Mouse (Mus musculus): ENCODE results near the gene Rab37.

Gene Rab37

DNA sequence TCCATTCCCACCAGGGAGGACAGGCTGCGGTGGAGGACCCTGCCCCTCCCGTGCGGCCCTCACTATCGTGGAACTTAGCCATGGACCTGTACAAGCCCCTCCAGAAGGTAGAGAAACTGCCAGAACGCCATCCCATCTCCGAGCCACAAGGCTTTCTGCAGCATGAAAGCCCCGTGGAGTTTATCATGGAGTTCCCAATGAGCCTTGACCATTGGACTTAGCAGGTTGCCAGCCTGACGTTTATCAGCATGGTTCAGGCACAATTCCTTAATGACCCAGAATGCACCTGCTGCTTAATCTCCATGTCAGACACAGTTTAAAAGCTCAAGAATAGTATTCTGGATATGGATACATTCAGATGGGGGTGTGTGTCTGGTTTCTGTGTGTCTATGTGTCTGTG lies 6.2 kb upstream of the Rab37 start:
- no peak for DNase-seq (ENCODE audit: low read depth, low spot score)

- no peak for DNase-seq (ENCODE audit: low read depth, low spot score)
These were observed 5.0 kb upstream of the Rab37 start for GRCm38 (mm10) chr11:115086213-115086612.

- no peak for DNase-seq (ENCODE audit: low read depth, low spot score)
These were observed 1.4 kb upstream of the Rab37 start for GRCm38 (mm10) chr11:115089853-115090252.

DNA sequence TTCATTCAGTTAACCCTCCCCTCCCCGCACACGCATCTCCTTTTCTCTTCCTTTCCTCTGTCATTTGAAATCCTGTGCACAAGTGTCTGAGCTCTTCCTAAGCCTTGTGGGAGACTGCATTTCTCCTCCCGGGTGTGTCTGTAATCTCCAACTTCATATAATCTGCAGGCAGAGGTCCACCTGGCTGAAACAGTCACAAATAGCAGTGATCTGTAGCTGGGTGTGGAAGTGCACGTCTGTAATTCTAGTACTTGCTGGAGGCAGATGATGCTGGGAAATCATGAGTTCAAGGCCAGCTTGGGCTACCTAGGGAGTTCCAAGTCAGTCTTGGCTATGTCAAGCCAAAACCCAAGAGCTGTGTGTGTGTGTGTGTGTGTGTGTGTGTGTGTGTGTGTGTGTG lies 909 bp downstream of the Rab37 start:
- DNase-seq (ENCODE audit: low read depth, low spot score), result no peak

- peak; percentile 84 for DNase-seq (ENCODE audit: low read depth, low spot score)
These were observed 7.1 kb downstream of the Rab37 start for GRCm38 (mm10) chr11:115098203-115098932.

DNA sequence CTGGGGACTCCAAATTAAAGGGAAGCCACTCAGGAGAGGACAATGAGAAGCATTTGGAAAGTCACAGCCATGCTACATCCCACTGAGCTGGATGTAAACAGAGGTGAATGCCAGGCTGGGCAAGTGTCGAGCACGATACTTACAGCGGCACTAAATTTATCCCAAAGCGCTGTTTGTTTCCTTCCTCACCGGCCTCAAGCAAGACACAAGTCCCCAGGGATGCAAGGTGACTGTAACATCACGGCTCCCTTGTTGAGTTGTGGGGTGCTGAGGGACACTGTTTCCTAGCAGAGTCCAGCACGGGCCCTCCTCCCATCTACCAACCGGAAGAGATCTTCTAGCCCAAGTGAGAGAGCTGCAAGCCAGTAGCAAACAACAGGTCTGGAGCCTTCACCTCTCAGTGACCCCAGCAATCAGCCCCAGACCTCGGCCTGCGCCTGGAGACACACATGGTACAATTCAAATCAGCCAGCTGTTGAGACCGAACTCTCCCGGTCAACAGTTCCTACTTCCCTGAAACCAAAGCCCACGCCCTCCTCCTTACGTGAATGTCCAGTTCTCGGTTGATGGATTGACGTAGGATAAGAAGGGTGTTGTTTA lies 8.1 kb downstream of the Rab37 start:
- no peak for DNase-seq (ENCODE audit: low read depth, low spot score)

DNA sequence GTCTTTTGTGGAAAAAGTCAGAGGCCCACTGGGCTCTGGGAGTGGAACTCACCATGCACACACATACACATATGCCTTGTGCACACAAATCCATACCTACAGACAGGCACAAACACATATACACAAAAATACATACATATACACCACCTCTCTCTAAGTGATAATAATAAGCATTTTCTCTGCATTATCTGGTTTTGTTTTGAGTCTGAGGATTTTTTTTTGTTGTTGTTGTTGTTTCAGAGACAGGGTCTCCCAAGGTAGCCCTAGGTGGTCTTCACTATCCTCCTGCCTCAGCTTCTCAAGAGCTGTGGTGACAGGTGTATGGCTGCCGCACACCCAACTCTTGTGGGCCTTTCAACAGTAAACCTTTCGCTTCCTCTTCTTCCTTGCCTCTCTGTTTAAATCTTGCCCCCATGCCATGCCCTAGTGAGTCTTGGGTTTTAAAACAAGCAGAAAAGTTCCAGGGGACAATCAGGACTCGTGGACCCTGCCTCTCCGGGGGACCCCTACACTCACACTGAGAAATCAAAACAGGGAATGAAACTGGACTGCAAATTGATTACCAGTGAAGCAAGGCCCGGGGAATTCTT lies 8.9 kb downstream of the Rab37 start:
- no peak for DNase-seq (ENCODE audit: low read depth, low spot score)

DNA sequence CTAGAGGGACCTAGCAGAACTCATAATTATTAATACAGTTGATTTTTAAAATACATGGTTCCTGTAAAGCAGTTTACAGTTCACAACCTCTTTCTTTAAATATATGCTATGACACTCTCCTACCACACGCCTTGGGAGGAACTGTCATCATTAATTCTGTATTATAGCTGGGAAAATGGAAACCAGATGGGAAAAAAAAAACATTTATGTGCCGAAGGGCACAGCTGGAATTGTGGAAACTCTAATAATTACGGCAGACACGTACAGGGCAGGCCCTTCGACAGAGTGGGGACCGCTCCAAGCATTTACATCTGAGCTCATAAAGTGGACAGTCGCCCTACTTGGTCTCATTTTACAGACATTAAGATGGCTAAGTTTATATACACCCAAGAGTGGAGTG lies 9.5 kb downstream of the Rab37 start:
- no peak for DNase-seq (ENCODE audit: low read depth, low spot score)

DNA sequence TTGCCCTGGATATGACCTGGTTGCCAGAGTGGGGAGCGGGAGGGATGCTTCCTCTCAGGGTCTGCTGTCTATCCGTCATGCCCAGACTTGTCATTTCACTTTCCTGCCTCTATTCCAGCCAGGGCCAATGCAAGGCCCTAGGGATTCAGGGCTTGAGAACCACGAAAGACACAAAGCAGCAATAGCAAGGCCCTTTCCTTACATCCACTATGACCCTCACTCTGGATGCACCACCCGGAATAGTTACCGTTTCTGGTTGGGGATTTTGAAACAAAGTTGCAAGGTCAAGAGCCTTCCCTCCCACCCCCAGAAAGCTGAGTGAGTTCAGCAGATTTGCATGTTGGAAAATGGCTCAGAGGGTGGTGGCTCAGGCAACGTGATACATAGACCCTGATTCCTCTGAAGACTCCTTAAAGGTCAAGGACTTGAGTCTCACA lies 10.4 kb downstream of the Rab37 start:
- no peak for DNase-seq (ENCODE audit: low read depth, low spot score)

GRCm38 (mm10) chr11:115102116-115102515 lies 10.9 kb downstream of the Rab37 start:
- no peak for DNase-seq (ENCODE audit: low read depth, low spot score)

GRCm38 (mm10) chr11:115103470-115104413 lies 12.5 kb downstream of the Rab37 start:
- DNase-seq (ENCODE audit: low read depth, low spot score), result no peak

DNA sequence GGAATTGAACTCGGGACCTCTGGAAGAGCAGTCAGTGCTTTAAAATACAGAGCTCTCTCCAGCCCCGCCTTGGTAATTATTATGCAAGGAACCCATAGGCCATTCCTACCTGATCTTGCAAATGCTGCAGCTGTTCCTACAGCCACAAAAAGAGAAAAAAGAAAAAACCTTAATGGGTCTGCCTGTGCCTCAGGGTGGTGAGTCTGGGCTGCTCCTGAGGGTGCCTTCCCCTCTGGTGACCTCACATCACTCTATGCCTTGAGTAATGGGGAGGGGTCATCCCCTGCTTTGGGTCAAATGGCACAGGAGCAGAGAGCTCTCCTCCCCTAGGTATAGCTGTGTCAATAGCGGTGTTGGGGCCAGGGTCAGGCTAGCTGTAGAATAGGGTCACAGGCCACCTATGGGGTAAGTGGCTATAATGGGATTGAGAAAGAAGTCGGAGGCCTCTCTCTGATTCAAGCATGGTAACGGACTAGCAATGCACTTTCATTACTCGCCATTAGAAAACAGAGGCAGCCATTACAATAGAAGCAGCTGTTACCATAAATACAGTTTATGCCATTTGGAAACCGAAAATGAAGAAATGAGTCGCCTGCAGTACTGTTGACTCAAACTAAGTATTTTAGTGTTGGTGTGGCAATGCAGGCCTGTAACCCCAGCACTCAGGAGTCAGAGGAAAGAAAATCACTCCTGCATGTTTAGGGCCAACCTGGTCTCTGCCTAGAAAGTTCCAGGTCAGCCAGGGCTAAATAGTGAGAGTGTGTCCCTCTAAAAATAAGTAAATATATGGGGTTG lies 13.7 kb downstream of the Rab37 start:
- DNase-seq (ENCODE audit: low read depth, low spot score), result no peak

GRCm38 (mm10) chr11:115106638-115107037 lies 15.4 kb downstream of the Rab37 start:
- no peak for DNase-seq (ENCODE audit: low read depth, low spot score)

DNA sequence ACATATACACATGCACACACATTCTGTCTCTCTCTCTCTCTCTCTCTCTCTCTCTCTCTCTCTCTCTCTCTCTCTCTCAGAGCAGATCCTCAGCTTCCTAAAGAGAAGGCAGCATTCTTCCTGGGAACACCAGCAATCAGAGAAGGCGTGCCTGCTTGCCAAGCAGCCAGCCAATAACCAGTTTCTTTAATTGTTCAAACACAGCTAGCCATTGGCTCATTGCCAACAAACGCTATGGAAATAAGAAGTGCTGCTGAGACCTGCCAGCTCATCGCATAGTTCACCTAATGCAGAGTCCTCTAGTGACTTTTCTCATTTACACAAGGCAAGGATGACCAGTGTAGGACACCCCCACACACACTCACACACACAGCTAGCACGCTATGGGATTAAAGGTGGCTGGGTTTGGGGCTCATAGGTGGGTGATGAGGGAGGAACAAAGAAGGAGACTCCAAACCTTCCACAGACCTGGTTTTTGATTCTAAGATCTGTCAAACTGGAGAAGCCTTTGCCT lies 16.2 kb downstream of the Rab37 start:
- DNase-seq (ENCODE audit: low read depth, low spot score), result peak; percentile 57

GRCm38 (mm10) chr11:115108176-115108575 lies 16.9 kb downstream of the Rab37 start:
- no peak for DNase-seq (ENCODE audit: low read depth, low spot score)

GRCm38 (mm10) chr11:115110271-115110670 lies 19.0 kb downstream of the Rab37 start:
- DNase-seq (ENCODE audit: low read depth, low spot score), result no peak

DNA sequence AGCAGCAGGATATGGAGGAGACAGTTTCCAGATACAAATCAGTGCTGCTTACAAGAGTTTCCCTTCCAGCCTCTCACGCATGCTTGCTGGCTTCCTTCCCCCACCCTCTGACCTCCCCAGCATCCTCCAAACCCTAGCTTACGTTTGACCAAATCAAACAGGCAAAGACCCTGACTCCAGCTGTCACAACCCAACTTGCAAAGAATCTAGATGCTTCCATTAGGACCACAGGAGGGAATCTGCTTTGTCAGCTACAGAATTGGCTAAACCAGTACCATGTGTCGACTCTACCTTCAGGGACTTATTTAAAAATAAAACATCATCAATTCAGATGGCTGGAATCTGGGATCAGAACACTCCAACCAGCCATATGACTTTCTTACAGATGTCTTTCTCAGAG lies 21.0 kb downstream of the Rab37 start:
- DNase-seq (ENCODE audit: low read depth, low spot score), result no peak

DNA sequence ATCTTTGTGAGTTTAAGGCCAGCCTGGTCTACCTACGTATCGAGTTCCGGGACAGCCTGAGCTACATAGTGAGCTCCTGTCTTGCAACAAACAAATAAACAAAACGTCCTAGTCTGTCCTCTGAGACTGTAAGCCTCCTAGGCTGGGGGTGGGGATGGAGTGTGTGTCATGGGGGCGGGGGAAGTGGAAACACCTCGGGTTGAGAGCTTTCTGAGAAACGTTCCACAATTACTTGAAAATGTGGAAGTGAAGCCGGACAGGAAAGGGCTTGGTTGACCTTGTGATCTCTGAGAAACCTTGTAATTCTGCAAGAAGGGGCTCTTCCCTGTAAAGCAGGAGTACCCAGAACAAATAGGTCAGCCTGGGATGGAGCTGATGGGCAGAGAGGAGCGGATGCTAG lies 28.2 kb downstream of the Rab37 start:
- no peak for DNase-seq (ENCODE audit: low read depth, low spot score)

DNA sequence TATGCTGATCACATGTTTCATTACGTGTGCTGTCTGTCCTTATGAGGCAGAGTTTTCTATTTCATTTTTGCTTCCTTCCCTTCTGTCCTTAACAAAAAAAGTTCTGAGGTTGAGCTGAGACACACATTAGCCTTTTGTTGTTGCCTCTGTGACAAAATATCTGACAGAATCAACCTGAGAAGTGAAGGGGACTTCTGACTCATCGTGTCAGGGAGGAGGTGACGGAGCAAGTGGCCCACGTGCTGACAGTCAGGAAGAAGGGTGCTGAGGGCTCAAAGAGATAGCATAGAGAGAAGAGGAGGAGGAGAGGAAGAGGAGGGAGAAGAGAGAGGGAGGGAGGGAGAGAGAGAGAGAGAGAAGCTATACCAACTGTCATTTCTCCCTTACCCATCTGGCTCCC lies 37.3 kb downstream of the Rab37 start:
- peak; percentile 36 for DNase-seq (ENCODE audit: low read depth, low spot score)

DNA sequence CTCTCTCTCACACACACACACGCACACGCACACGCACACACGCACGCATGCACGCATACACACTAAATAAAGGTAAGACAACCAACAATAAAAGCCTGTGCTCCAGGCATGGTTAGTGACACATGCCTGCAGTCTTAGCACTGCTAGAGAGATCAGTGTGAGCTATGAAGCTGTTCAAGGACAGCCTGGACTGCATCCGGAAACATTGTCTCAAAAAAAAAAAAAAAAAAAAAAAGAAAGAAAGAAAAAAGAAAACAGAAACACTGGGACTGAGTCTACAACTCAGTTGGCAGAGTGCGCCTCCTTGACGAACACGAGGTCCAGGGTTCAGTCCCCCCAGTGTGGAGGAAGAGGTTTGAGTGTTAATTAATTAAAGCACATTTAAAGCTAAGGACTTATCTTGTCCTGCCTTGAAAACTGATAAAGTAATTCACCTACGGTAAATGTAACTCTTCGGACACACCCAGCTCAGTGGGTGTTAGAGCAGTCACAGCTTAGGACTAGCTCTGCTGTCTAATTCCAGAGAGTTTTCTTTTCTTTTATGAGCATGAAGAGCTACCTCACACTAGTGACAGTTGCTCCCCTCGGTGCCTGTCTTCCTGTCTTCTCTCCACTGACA lies 38.4 kb downstream of the Rab37 start:
- no peak for DNase-seq (ENCODE audit: low read depth, low spot score)
